Mouse (Mus musculus) spleen, adult 2 months (tissue): ENCODE data around the gene Mybpc2. TPM values are rescaled to one million over a fixed set of nuclear protein-coding genes. Genes with fewer than 3 reads are reported as not detected.

Source experiments
- DNase-seq, 2 experiments: peaks; one replicate each; pipeline versions ENCODE4 v3.0.0 to v3.0.0-alpha.2; 2012 to 2021; ENCODE audit warnings: low spot score in 2 of 2, low read depth in 1 of 2
- H3K27ac ChIP-seq: fragments of 200-500 bp; 2 replicates; pipeline ENCODE4 v1.5.1; 2012; ENCODE audit warnings: low read length, inconsistent platforms; ENCODE audit not compliant: insufficient read depth
- H3K27me3 ChIP-seq: fragments of 200-500 bp; 2 replicates; pipeline ENCODE4 v1.6.1; 2012; ENCODE audit warnings: mild to moderate bottlenecking, moderate library complexity, low read length, inconsistent platforms; ENCODE audit not compliant: control insufficient read depth, insufficient read depth
- H3K36me3 ChIP-seq: fragments of 200-500 bp; 2 replicates; pipeline ENCODE4 v1.6.1; 2012; ENCODE audit warnings: mild to moderate bottlenecking, low read length, inconsistent platforms; ENCODE audit not compliant: control insufficient read depth, insufficient read depth
- H3K4me1 ChIP-seq: fragments of 200-500 bp; 2 replicates; pipeline ENCODE4 v1.6.1; 2011; ENCODE audit warnings: inconsistent platforms; ENCODE audit not compliant: control insufficient read depth, insufficient read depth, insufficient read length
- H3K4me3 ChIP-seq: fragments of 200-500 bp; 2 replicates; pipeline ENCODE4 v1.5.1; 2011; ENCODE audit warnings: mild to moderate bottlenecking, inconsistent platforms; ENCODE audit not compliant: insufficient read depth, insufficient read length; ENCODE audit errors: extremely low read depth
- CTCF ChIP-seq: fragments of 200-500 bp; IDR thresholded peaks from 2 replicates; pipeline ENCODE4 v1.5.1; 2011; ENCODE audit warnings: mild to moderate bottlenecking, inconsistent platforms; ENCODE audit not compliant: insufficient read depth, insufficient read length, insufficient replicate concordance; ENCODE audit errors: extremely low read depth
- POLR2A ChIP-seq: fragments of 200-500 bp; IDR thresholded peaks from 2 replicates; pipeline ENCODE4 v1.6.1; 2011; ENCODE audit warnings: low read depth, low read length, inconsistent platforms
- WGBS: fragments of 180-500 bp; shearing (Covaris S2); methylation state at CpG from one replicate; pipeline ENCODE4 v1.1.7; 2018; 5-methylcytosine and 5-hydroxymethylcytosine counted together
- polyA plus RNA-seq: library from polyadenylated mRNA; depleted of rRNA; stranded (reverse); fragments of >200 nt; gene quantifications from 2 replicates; pipeline ENCODE4 v1.2.3, GENCODE M21; 2012

The Mybpc2 gene
- polyA plus RNA-seq, 1 experiment: 1.4 TPM

GRCm38 (mm10) chr7:44564486-44564885, 40.0 kb upstream of the Mybpc2 start:
- TF ChIP-seq POLR2A (no peak), CTCF (no peak)
- H3K36me3 ChIP-seq: no peaks in the 10 kb centered on the region
- no peak overlapping the region for H3K27ac ChIP-seq
- no peak overlapping the region for H3K4me3 ChIP-seq
- H3K27me3 ChIP-seq: no peaks in the 10 kb centered on the region
- no peaks in the 10 kb centered on the region for H3K4me1 ChIP-seq
- DNase-seq: no peak
- WGBS: 81% methylated on average over 10 of the region's 10 CpGs

- Histone ChIP-seq H3K27me3 (no peaks in the 10 kb centered on the region), H3K27ac (no peak overlapping the region), H3K4me1 (no peaks in the 10 kb centered on the region), H3K4me3 (no peak overlapping the region), H3K36me3 (no peaks in the 10 kb centered on the region)
- 57% methylated on average over 8 of the region's 8 CpGs for WGBS
- TF ChIP-seq POLR2A: no peak
- TF ChIP-seq CTCF: no peak
- DNase-seq: no peak
Observed at GRCm38 (mm10) chr7:44563284-44563683, 38.8 kb upstream of the Mybpc2 start.

DNA sequence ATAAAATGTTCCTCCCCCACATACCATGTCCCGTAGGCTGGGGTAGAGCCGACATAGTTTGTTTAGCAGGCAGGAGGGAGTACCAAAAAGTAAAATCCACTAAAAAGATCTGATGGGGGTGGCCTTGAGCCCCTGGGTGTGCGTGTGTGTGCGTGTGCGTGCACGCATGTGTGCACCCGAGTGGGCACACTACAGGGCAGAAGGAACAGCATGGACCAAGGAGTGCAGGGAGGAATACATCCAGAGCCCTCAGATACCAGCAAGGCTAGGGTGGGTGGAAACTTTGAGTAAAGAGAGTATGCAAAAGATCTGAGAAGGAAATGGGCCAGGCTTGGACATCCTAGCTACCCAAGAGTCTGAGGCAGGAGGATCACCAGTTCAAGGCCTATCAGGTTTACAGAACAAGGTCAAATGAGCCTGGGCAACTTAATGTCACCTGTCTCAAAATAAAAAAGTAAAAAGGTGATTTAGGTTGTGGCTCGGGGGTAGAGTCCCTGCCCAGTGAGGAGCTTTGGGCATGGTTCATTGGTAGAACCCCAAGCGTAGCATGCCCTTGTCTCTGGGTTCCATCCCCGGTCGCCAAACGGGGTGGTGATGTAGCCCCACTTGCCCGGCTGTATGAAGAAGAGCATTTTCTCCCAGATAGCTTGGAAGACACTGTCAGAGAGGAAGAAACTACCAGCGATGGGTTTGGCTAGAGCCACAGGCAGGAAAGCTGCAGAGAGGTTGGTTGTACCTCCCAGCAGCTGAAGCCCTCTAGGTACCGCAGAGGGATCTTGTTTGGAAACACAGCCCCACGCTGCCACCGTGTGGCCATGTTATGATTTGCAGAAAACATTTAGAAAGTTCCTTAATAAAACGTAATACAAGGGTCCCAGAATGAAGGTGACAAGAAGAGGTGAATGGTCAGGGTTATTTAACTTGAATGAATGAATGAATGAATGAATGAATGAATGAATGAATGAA, 36.3 kb upstream of the Mybpc2 start:
- Histone ChIP-seq H3K27ac (no peak overlapping the region), H3K4me3 (no peak overlapping the region), H3K36me3 (no peaks in the 10 kb centered on the region), H3K4me1 (peaks cover 5% of the 10 kb centered on the region), H3K27me3 (no peaks in the 10 kb centered on the region)
- peak; percentile 72 to 81 for DNase-seq
- TF ChIP-seq CTCF (peak; percentile 77; the same call in 1 of the 2 replicates), POLR2A (no peak)
- WGBS: 53% methylated on average over 18 of the region's 18 CpGs

- TF ChIP-seq POLR2A (no peak), CTCF (no peak)
- no peaks in the 10 kb centered on the region for H3K27me3 ChIP-seq
- H3K4me1 ChIP-seq: peaks cover 5% of the 10 kb centered on the region
- no peaks in the 10 kb centered on the region for H3K36me3 ChIP-seq
- H3K4me3 ChIP-seq: no peak overlapping the region
- DNase-seq: no peak
- WGBS: 85% methylated on average over 2 of the region's 2 CpGs
- no peak overlapping the region for H3K27ac ChIP-seq
Observed at GRCm38 (mm10) chr7:44557629-44558028, 33.2 kb upstream of the Mybpc2 start.

DNA sequence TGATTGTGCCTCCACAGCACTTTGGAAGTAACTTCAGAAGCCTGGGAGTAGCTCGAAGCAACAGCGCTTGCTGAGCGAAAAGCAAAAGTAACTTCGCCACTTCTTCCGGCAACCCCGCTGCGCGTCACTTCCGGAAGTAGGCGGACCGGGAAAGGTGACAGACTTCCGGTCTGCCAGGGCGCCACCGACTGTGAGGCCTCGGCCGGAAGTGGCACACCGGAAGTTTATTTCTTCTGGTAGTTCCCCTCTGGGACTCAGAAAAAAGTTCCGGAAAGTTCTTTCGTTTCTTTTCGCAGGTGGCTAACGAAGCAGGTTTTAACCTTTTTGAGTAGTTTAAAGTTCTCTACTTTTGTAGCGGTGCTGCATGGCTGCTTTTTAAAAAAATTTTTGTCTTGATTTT, 29.4 kb upstream of the Mybpc2 start, which contains the start of gene Nr1h2:
Nr1h2 (minus strand) TSS at position 126 of the 400 bp plus-strand sequence.
- peak; percentile 61 for TF ChIP-seq POLR2A
- no peak for TF ChIP-seq CTCF
- Histone ChIP-seq H3K4me3 (peak within 1 kb of the TSS; percentile 92), H3K27me3 (no peaks in the 10 kb centered on the region), H3K4me1 (peaks cover 5% of the 10 kb centered on the region), H3K36me3 (peaks cover 29% of the 10 kb centered on the region), H3K27ac (peak within 1 kb of the TSS; percentile 98)
- DNase-seq: peak; percentile 97 to 98
- WGBS: under 1% methylated on average over 22 of the region's 22 CpGs

DNA sequence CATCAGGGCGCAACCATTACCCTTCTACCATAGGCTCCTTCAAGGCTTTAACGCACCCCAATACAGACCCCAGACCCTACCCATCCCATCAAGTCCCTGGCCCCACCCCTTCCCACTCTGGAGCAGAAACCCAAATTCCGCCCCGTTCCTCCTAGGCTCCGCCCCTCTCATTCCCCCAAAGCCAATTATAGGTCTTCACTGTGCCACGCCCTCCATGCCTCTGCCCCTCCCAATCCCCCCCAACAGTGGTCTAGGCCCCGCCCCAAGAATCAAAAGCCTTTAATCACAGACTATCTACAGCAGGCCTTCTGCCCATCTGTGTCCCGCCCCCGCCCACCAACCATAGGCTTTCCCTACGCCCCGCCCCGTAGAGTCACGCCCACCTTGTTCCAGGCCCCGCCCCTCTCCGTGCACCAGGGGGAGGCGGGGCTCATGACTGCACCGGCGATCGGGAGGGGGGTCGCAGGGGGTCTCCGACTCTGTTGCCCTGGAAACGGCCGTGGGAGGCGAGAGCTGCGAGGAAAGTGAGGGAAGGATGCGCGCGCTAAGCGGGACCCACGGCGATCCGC, 28.8 kb upstream of the Mybpc2 start:
- peak overlapping the region; percentile 92 for H3K4me3 ChIP-seq
- TF ChIP-seq CTCF (no peak), POLR2A (no peak)
- no peaks in the 10 kb centered on the region for H3K27me3 ChIP-seq
- peak overlapping the region; percentile 98 for H3K27ac ChIP-seq
- peak; percentile 66 to 75 for DNase-seq
- H3K36me3 ChIP-seq: peaks cover 29% of the 10 kb centered on the region
- H3K4me1 ChIP-seq: peaks cover 5% of the 10 kb centered on the region
- 2% methylated on average over 32 of the region's 32 CpGs for WGBS

DNA sequence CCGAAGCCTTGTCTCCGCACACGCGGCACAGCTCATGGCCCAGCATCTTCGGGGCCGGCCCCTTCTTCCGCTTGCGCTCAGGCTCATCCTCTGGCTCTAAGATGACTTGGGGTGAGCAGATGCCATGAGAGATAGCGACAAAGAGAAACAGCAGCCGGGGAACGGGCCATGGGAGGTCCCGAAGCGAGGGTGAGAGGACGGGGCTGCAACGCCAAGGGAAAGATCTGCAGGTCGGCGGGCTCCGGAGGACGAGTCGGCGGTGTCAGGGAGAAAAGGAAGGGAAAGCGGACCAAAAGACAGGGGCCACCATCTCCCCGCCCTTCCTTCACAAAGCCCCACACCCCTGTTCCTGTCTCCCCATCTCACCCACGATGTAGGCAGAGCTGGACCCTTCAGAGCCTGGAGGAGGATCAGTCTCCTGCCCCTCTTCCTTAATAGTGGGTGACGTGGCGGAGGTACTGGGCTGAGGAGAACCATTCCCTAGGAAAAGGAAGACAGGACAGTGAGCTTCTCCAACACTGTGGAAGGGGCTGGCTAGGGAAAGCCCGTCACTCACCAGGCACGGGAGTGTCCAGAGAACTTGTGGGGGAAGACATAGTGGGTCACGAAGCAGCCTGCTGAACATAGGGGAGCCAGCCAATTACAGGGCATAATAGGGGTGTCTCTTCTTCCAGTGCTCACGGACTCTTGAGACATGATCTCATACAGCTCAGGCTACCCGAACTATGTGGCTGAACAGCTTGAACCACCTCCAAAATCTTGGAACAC, 27.9 kb upstream of the Mybpc2 start:
- Histone ChIP-seq H3K4me3 (no peak overlapping the region), H3K27me3 (no peaks in the 10 kb centered on the region), H3K4me1 (peaks cover 10% of the 10 kb centered on the region), H3K36me3 (peaks cover 29% of the 10 kb centered on the region), H3K27ac (no peak overlapping the region)
- no peak for DNase-seq
- TF ChIP-seq POLR2A: no peak
- no peak for TF ChIP-seq CTCF
- WGBS: 94% methylated on average over 31 of the region's 31 CpGs
